In the genomic region with DNA sequence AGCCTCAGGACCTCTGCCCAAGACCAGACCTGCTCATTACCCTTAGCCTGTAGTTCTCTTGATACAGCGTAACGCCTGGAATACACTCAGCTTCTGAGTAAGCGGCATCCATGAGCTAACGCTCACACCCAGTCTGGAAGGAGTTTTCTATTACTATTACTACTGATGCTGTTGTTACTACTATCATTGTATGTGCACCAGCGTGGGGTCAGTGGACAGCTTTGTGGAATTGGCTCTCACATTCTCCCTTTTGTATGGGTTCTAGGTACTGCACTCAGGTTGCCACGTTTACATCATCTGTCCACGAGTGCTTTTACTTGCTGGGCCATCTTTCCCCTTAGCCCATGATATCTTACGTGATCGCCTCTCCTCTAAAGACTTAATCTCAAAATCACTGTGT, we compare ENCODE assay signal across 23 mouse cellular contexts. TPM values are rescaled to one million over a fixed set of nuclear protein-coding genes. Genes with fewer than 3 reads are reported as not detected.
DNase-seq lines count a peak whose midpoint lies in the region; ATAC-seq and TF ChIP-seq lines count a peak whose summit lies in the region.
"Had no signal": no experiment of that assay in that cellular context is flagged by ENCODE, and none has a peak within 500 bp of the region (broad histone marks: within the 10 kb centered on the region; RNA-seq: fewer than 3 reads in every experiment).

No protein-coding gene starts in this region.

- no peak overlapping the region for H3K27ac ChIP-seq in heart, embryonic 10.5 days
- no peak overlapping the region for H3K27ac ChIP-seq in heart, embryonic 12.5 days (ENCODE audit: poor library complexity, severe bottlenecking)
- H3K27ac ChIP-seq in limb, embryonic 10.5 days = no peak overlapping the region
- H3K27ac ChIP-seq: embryonic facial prominence, embryonic 13.5 days; embryonic facial prominence, embryonic 15.5 days; forebrain, embryonic 10.5 days; forebrain, embryonic 12.5 days had no signal

- peaks cover 35% of the 10 kb centered on the region for H3K36me3 ChIP-seq in heart, embryonic 10.5 days
- peaks cover 30% of the 10 kb centered on the region for H3K36me3 ChIP-seq in heart, embryonic 12.5 days
- H3K36me3 ChIP-seq in G1E (replicated peaks) = no peaks in the 10 kb centered on the region
- peaks cover 79% of the 10 kb centered on the region for H3K36me3 ChIP-seq in limb, embryonic 10.5 days

- no peak overlapping the region for H3K4me2 ChIP-seq in heart, embryonic 12.5 days
- H3K4me2 ChIP-seq: embryonic facial prominence, embryonic 13.5 days; embryonic facial prominence, embryonic 15.5 days; forebrain, embryonic 12.5 days had no signal

- H3K9ac ChIP-seq in heart, embryonic 12.5 days = no peak overlapping the region
- H3K9ac ChIP-seq: embryonic facial prominence, embryonic 13.5 days; embryonic facial prominence, embryonic 15.5 days; forebrain, embryonic 12.5 days had no signal

- TF ChIP-seq CTCF in G1E (IDR thresholded peaks at IDR 0.05; ENCODE audit: low read depth, low read length) = no peak

- ATAC-seq in heart, embryonic 12.5 days (ENCODE audit: insufficient number of reproducible peaks, low FRiP score) = no peak
- ATAC-seq in G1E (ENCODE audit: extremely low read depth, insufficient number of reproducible peaks, low FRiP score, poor library complexity, severe bottlenecking) = peak; percentile 8; the same call in 1 of the 2 replicates
- ATAC-seq: activated CD4-positive, CD25-positive, alpha-beta regulatory T cell, adult 4 months; forebrain, embryonic 14.5 days; forebrain, embryonic 16.5 days; Patski had no signal

- no peaks in the 10 kb centered on the region for H3K9me3 ChIP-seq in heart, embryonic 10.5 days
- H3K9me3 ChIP-seq in heart, embryonic 12.5 days (replicated peaks) = no peaks in the 10 kb centered on the region
- H3K9me3 ChIP-seq in G1E (replicated peaks) = peaks cover 41% of the 10 kb centered on the region
- no peaks in the 10 kb centered on the region for H3K9me3 ChIP-seq in limb, embryonic 10.5 days (replicated peaks)
- H3K9me3 ChIP-seq: embryonic facial prominence, embryonic 13.5 days; embryonic facial prominence, embryonic 15.5 days; forebrain, embryonic 10.5 days; forebrain, embryonic 12.5 days had no signal

- no peaks in the 10 kb centered on the region for H3K4me1 ChIP-seq in heart, embryonic 10.5 days
- H3K4me1 ChIP-seq in heart, embryonic 12.5 days (replicated peaks) = no peaks in the 10 kb centered on the region
- no peaks in the 10 kb centered on the region for H3K4me1 ChIP-seq in G1E (ENCODE audit: insufficient read depth, low read depth, low read length)
- no peaks in the 10 kb centered on the region for H3K4me1 ChIP-seq in limb, embryonic 10.5 days
- H3K4me1 ChIP-seq: embryonic facial prominence, embryonic 13.5 days; embryonic facial prominence, embryonic 15.5 days; forebrain, embryonic 10.5 days; forebrain, embryonic 12.5 days had no signal

- no peaks in the 10 kb centered on the region for H3K27me3 ChIP-seq in heart, embryonic 10.5 days (ENCODE audit: insufficient read depth, poor library complexity, severe bottlenecking)
- H3K27me3 ChIP-seq in heart, embryonic 12.5 days (replicated peaks) = no peaks in the 10 kb centered on the region
- H3K27me3 ChIP-seq in G1E (ENCODE audit: insufficient read depth, low read length) = no peaks in the 10 kb centered on the region
- no peaks in the 10 kb centered on the region for H3K27me3 ChIP-seq in limb, embryonic 10.5 days (ENCODE audit: low read depth, poor library complexity, severe bottlenecking)
- H3K27me3 ChIP-seq: embryonic facial prominence, embryonic 13.5 days; embryonic facial prominence, embryonic 15.5 days; forebrain, embryonic 12.5 days; Patski had no signal

- WGBS in heart, embryonic 10.5 days = 92% methylated on average over 9 of the region's 9 CpGs
- WGBS in heart, embryonic 12.5 days = 92% methylated on average over 9 of the region's 9 CpGs
- WGBS in limb, embryonic 10.5 days = 96% methylated on average over 9 of the region's 9 CpGs

- no peak overlapping the region for H3K4me3 ChIP-seq in heart, embryonic 10.5 days
- no peak overlapping the region for H3K4me3 ChIP-seq in heart, embryonic 12.5 days
- H3K4me3 ChIP-seq in G1E (ENCODE audit: low read depth, low read length) = no peak overlapping the region
- H3K4me3 ChIP-seq in limb, embryonic 10.5 days = no peak overlapping the region
- H3K4me3 ChIP-seq: embryonic facial prominence, embryonic 13.5 days; embryonic facial prominence, embryonic 15.5 days; erythroblast, embryonic 14.5 days; forebrain, embryonic 10.5 days; forebrain, embryonic 12.5 days had no signal

- DNase-seq in heart, embryonic 10.5 days (ENCODE audit: low spot score) = peak; percentile 52
- DNase-seq in G1E (ENCODE audit: low spot score) = no peak
- peak; percentile 7 for DNase-seq in limb, embryonic 10.5 days (ENCODE audit: low spot score)
- no peak for DNase-seq in urinary bladder, adult 2 months (ENCODE audit: low spot score)
- DNase-seq: adrenal gland, adult 8-10 months; adrenal gland, postnatal 14 days; adrenal gland, postnatal 36 days; cerebellum, adult 11-12 months; cerebellum, adult 8-10 months; cerebellum, adult 9-11 months; cerebellum, postnatal 14 days; cerebellum, postnatal 36 days; embryo, embryonic 11 days had no signal

RNA-seq across cellular contexts. Expression of gene Plekha5, which starts 8.5 kb away (rescaled TPM):
- 18.6 and 33.8 TPM in 2 replicates for polyA plus RNA-seq in heart, embryonic 10.5 days (2016; fragmentation: Nextera tagmentation; extraction: Ambion mirVana)
- polyA plus RNA-seq in heart, embryonic 12.5 days (2016; fragmentation: Nextera tagmentation; extraction: Ambion mirVana) = 21.9 and 22.3 TPM in 2 replicates
- total RNA-seq in G1E (2014; fragmentation: Nextera tagmentation) (not detected in 2 replicates), G1E (2017) (0.06 and 0.55 TPM in 2 replicates)
- not detected in 2 replicates for polyA plus RNA-seq in G1E (2012)
- 37.5 and 44.3 TPM in 2 replicates for polyA plus RNA-seq in limb, embryonic 10.5 days (2016; fragmentation: Nextera tagmentation; extraction: Ambion mirVana)
- 77.0 and 79.3 TPM in 2 replicates for polyA plus RNA-seq in urinary bladder, adult 2 months (2012; rRNA removed)

Comparison
In these comparisons a context has a peak if more than half of its experiments do, and no peak if none do; other contexts are left out.
1. DNase-seq: peak in heart, embryonic 10.5 days (single experiment) and limb, embryonic 10.5 days (single experiment); none in G1E (single experiment) and urinary bladder, adult 2 months (single experiment).
2. RNA of gene Plekha5, which starts 8.5 kb away (polyA plus RNA-seq): 77.0 to 79.3 TPM in urinary bladder, adult 2 months, 37.5 to 44.3 TPM in limb, embryonic 10.5 days, 18.6 to 33.8 TPM in heart, embryonic 10.5 days and 21.9 to 22.3 TPM in heart, embryonic 12.5 days; not detected in G1E; every median in the first group is over 10 times any median in the second.